Mouse (Mus musculus): ENCODE measurements around the gene Kcnip4.

DNA sequence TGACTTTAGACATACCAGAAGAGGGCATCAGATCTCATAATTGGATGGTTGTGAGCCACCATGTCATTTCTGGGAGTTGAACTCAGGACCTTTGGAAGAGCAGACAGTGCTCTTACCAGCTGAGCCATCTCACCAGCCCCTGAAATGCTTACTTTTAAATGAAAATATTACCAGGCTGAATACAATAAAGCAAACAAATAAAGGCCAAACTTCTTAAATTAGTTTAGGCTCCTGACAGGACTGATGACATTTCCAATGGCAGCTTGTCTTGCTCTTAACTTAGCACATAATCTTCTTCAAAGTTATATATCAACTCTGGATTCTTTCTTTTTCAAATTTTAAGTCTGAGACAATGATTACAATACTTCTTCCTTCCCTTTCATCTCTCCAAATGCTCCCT is 252.8 kb downstream of the Kcnip4 start:
- TF ChIP-seq CTCF (IDR thresholded peaks at IDR 0.05 in 2 of 3, conservative IDR thresholded peaks at IDR 0.05 in 1 of 3; ENCODE audit: control insufficient read depth in 1 of 3, insufficient read depth in 1 of 3, low read depth in 2 of 3, low read length in 3 of 3, poor library complexity in 1 of 3, severe bottlenecking in 1 of 3) = no peak
- no peak for TF ChIP-seq EP300 (IDR thresholded peaks at IDR 0.05; ENCODE audit: low read depth in 1 of 2, low read length in 2 of 2)
- TF ChIP-seq TAL1 (IDR thresholded peaks at IDR 0.05; ENCODE audit: low read length) = no peak
- no peak for TF ChIP-seq CHD2 (IDR thresholded peaks at IDR 0.05; ENCODE audit: low read length)

Data from MEL (cell line).